Mouse (Mus musculus) liver, adult 2 months (tissue): ENCODE data around the gene H2-T24.
"Not testable (repeated sequence)": the region's sequence is repeated elsewhere in the genome, so short reads cannot be mapped to it uniquely, and the experiment has no call there.

ENCODE experiments used
- CTCF ChIP-seq: fragments of 200-500 bp; IDR thresholded peaks from 2 replicates; pipeline ENCODE4 v1.5.1; 2011; ENCODE audit warnings: low read depth, low read length, control low read depth
- POLR2A ChIP-seq: fragments of 200-500 bp; IDR thresholded peaks from 2 replicates; pipeline ENCODE4 v1.6.1; 2011; ENCODE audit warnings: low read length, control low read depth; ENCODE audit not compliant: insufficient read depth; ENCODE audit errors: extremely low read depth

DNA sequence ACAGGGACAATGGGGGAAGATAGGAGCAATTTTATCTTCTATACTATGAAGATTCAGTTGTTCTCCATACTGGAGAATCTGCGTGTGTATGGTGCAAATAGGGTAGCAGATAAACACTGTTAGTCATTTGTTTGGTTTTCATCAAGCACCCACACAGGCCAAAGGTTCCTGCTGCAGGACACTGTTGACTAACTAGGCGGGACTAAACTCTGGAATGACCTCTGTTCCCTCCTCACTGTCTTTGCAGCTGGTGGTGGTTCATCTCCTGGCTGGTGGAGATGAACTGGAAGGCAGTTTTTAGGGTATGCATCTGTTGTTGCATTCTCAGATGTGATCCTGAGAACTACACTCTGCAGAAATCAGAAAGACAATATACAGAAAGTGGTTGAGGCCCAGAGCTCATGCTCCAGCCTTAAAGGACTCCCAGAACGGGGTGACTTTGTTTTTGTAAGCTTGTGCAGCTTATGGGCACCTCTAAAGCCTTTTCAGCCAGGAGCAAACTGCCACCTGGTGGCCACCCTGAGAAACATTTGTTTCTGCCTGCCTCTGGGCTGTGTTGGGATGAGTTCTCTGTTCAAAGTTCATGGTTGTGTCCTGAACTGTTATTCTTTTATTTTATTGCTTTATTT, 14.8 kb upstream of the H2-T24 start:
- not testable (repeated sequence) for TF ChIP-seq POLR2A
- peak; percentile 40; the same call in 1 of the 2 replicates for TF ChIP-seq CTCF
